Mouse (Mus musculus): Measurements from ENCODE around the gene Kcnh6. TPM values are rescaled to one million over a fixed set of nuclear protein-coding genes. Genes with fewer than 3 reads are reported as not detected.
"Not testable (repeated sequence)": the region's sequence is repeated elsewhere in the genome, so short reads cannot be mapped to it uniquely, and the experiment has no call there.

Gene Kcnh6
- total and polyA plus RNA-seq, 3 experiments: 0.07 to 0.48 (median 0.14) TPM

DNA sequence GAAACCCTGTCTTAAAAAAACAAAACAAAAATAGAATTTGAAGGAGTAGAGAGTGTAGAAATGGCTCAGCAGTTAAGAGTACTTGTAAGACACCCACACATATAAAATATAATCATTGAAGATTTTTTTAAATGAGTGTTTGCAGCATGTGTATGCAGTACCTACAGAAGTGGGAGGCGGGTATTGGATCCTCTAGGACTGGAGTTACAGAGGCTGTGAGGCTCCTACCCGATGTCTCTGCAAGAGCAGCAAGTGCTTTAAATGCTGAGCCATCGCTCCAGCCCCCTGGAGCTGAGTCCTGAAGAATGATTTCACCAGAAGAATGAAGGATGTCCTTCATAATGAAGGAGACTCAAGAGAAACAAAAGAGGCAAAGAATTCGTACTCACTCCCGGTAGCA, 55.8 kb downstream of the Kcnh6 start:
- DNase-seq: no peak

DNA sequence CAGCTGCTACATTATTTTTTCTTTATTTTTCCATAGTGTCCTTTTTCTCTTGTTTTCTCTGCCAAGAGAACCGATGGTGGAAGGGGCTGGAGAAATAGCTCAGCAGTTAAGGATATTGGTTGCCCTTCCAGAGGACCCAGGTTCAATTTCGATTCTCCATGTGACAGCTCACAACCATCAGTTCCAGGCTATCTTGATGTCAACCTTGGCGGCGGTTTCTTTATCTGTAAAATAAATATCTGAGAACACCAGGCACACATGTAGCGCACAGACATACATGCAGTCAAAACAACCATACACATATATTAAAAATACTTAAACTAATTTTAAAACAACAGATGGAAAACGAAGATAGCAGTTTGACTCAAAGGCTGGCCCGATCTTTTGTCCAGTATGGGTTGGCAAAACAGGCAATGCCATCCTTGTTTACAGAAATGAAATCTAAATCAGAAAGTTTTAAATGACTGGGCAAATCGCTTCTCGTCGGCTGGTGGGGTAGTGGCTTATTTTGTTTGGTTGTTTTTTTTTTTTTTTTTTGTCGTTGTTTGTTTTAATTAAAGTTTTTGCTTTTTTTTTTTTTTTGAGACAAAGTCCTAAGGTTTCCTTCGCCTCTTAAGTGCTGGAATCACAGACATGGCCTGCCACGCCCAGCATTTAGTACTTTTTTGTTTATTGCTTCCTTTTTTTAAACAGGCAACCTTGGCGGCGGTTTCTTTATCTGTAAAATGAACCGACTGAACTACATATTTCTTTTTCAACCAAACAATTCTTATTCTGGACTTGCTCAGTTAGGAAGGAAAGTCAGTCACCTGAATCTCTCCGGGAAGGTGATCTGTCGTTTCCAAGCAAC, 57.4 kb downstream of the Kcnh6 start:
- no peak for DNase-seq

DNA sequence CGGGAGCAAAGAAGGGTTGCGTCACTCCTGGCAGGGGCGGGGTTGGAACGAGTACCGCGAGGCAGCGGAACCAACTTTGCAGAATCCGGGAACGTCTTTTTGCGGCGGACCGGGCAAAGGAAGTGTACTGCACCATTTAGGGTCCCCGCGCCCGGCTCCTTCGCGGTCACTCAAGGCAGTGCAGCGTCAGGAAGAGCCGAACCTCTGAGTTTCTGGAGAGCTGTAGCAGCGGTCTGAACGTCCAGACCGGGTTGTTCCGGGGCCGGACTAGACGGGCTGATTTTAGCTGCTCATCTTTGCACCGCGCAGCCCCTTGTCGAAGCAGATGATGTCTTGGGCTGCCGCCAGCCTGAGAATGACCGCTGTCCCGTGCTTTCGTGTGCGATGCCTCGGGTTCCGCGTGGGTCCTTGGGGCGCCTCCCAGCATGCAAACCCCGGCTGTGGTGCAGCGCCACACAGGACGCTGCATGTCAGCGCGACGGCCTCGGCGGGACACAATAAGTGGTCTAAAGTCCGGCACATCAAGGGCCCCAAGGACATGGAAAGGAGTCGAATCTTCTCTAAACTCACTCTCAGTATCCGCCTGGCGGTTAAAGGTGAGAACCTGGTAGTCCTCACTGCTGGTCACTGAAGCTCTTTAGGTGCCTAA, 58.1 kb downstream of the Kcnh6 start, which contains the start of gene Taco1:
TSS of gene Taco1 (plus strand) at position 139 of the 649 bp plus-strand sequence.
- peak; percentile 95 for DNase-seq

DNA sequence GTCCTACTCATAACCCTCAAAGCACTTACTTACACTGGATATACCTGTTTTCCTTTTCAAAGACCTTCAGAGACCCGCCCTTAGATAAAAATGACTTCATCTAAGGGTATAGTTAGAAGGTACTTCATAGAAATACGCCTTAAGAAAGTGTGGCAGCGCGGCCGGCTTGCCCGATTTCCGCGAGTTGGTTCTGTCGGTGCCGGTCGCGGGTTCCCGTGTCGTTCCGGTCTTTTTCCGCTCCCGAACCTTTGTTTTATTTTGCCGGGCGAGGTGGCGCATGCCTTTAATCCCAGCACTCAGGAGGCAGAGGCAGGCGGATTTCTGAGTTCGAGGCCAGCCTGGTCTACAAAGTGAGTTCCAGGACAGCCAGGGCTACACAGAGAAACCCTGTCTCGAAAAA, 58.7 kb downstream of the Kcnh6 start:
- not testable (repeated sequence) for DNase-seq

DNA sequence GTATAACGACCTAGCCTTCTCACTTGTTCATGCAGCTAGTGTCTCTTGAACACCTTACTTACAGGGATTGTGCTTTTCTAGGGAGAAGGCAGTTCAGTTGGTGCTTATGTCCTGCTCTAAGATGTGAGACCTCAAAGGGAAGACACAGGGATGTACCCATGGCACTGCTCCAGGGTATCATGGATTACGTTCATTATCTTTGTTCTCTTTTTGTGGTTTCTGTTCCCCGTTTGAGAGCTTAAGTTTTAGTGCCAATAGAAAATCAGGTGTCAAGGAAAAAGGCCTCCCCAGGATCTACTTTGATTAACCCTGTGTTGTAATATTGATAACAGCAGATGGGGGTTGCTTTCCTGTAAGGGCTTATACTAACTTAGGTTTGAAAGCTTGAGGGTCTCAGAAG, 65.8 kb downstream of the Kcnh6 start:
- DNase-seq: no peak

DNA sequence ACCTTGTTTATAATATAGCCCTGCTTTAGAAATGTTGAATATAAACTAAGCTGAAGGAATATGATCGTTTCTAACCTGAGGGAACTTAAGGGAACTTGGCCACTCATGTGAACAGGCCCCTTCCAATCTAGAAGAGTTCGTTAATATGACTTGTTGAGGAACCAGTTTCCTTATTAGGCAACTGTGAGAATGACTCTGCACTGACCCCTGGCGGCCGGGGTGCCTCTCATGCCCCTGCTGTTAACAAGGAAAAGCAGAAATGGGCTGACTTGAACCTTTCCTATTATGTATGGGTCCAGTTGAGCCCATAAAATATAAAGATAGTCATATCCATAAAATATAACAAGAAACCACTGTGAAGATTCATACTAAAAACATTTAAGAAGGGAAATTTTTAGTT, 68.4 kb downstream of the Kcnh6 start:
- peak; percentile 71 for DNase-seq

Other genes starting within 250 kb of the Kcnh6 start
- 100 to 1,000 TPM; 103 to 236 TPM for gene Cyb561, start 54.8 kb upstream of the Kcnh6 start, total RNA-seq (2021)
- gene Cyb561, start 54.8 kb upstream of the Kcnh6 start, polyA plus RNA-seq (2012; rRNA removed): 127 and 140 TPM in 2 replicates
- 10 to 100 TPM in 1 of 2 experiments, 1 to 10 TPM in 1; 9.3 to 15.9 TPM for gene Ace, start 40.2 kb upstream of the Kcnh6 start, total RNA-seq (2021)
- gene Ace, start 40.2 kb upstream of the Kcnh6 start, polyA plus RNA-seq (2012; rRNA removed): 8.3 and 11.8 TPM in 2 replicates
- gene Ace3, start 13.4 kb upstream of the Kcnh6 start, total RNA-seq (2021): not detected
- gene Ace3, start 13.4 kb upstream of the Kcnh6 start, polyA plus RNA-seq (2012; rRNA removed): not detected in 2 replicates
- 10 to 100 TPM; 39.6 to 57.8 TPM for gene Dcaf7, start 28.7 kb downstream of the Kcnh6 start, total RNA-seq (2021)
- 80.6 and 81.8 TPM in 2 replicates for gene Dcaf7, start 28.7 kb downstream of the Kcnh6 start, polyA plus RNA-seq (2012; rRNA removed)
- 10 to 100 TPM; 25.8 to 37.8 TPM for gene Taco1, start 57.9 kb downstream of the Kcnh6 start, total RNA-seq (2021)
- 17.4 and 17.5 TPM in 2 replicates for gene Taco1, start 57.9 kb downstream of the Kcnh6 start, polyA plus RNA-seq (2012; rRNA removed)
- gene Map3k3, start 76.5 kb downstream of the Kcnh6 start, total RNA-seq (2021): 10 to 100 TPM; 32.0 to 39.7 TPM
- 19.9 and 20.8 TPM in 2 replicates for gene Map3k3, start 76.5 kb downstream of the Kcnh6 start, polyA plus RNA-seq (2012; rRNA removed)
- gene Gm10840, start 152.7 kb downstream of the Kcnh6 start, total RNA-seq (2021): not detected
- not detected in 2 replicates for gene Gm10840, start 152.7 kb downstream of the Kcnh6 start, polyA plus RNA-seq (2012; rRNA removed)
- gene Limd2, start 152.7 kb downstream of the Kcnh6 start, total RNA-seq (2021): 10 to 100 TPM in 1 of 2 experiments, 1 to 10 TPM in 1; 9.5 to 17.1 TPM
- 18.1 and 20.0 TPM in 2 replicates for gene Limd2, start 152.7 kb downstream of the Kcnh6 start, polyA plus RNA-seq (2012; rRNA removed)
- gene Strada, start 194.0 kb downstream of the Kcnh6 start, total RNA-seq (2021): 10 to 100 TPM; 14.9 to 16.1 TPM
- 18.8 and 20.6 TPM in 2 replicates for gene Strada, start 194.0 kb downstream of the Kcnh6 start, polyA plus RNA-seq (2012; rRNA removed)
- 100 to 1,000 TPM; 104 to 112 TPM for gene Ccdc47, start 208.2 kb downstream of the Kcnh6 start, total RNA-seq (2021)
- 5.6 and 9.5 TPM in 2 replicates for gene Ccdc47, start 208.2 kb downstream of the Kcnh6 start, polyA plus RNA-seq (2012; rRNA removed)
- gene Ddx42, start 208.8 kb downstream of the Kcnh6 start, total RNA-seq (2021): 10 to 100 TPM; 46.6 to 51.0 TPM
- 7.0 and 9.2 TPM in 2 replicates for gene Ddx42, start 208.8 kb downstream of the Kcnh6 start, polyA plus RNA-seq (2012; rRNA removed)
- gene Ftsj3, start 248.0 kb downstream of the Kcnh6 start, total RNA-seq (2021): 10 to 100 TPM; 49.8 to 53.1 TPM
- 16.2 and 22.5 TPM in 2 replicates for gene Ftsj3, start 248.0 kb downstream of the Kcnh6 start, polyA plus RNA-seq (2012; rRNA removed)
- 100 to 1,000 TPM; 138 to 164 TPM for gene Psmc5, start 248.0 kb downstream of the Kcnh6 start, total RNA-seq (2021)
- 12.4 and 12.9 TPM in 2 replicates for gene Psmc5, start 248.0 kb downstream of the Kcnh6 start, polyA plus RNA-seq (2012; rRNA removed)